Mouse (Mus musculus): ENCODE data around the gene Mfsd5.

GRCm38 (mm10) chr15:102270274-102270960 is 8.8 kb upstream of the Mfsd5 start, which contains the start of gene Gm9918:
- TF ChIP-seq CTCF (IDR thresholded peaks at IDR 0.05; ENCODE audit: extremely low read depth, insufficient read depth, insufficient read length, insufficient replicate concordance) = no peak
- no peak for TF ChIP-seq POLR2A (IDR thresholded peaks at IDR 0.05; ENCODE audit: low read depth, low read length)
